Mouse (Mus musculus) neural tube, embryonic 15.5 days (tissue): ENCODE measurements at regions not wholly inside any gene's neighbourhood (a gene's known extent, or its start where the extent isn't known, plus 50 kb on each side); places are given as distances from the start of the nearest gene placed in this dataset.
A peak's percentile ranks its signal among the peaks of the same experiment; 100 is the strongest.

Source experiments
- ATAC-seq: fragments of 200-750 bp; cut with Nextera tagmentation; 2 replicates; pipeline ENCODE4 v1.8.0; 2017; ENCODE audit warnings: mild to moderate bottlenecking, moderate TSS enrichment, moderate library complexity; ENCODE audit not compliant: low FRiP score
- H3K27ac ChIP-seq: fragments of 300-500 bp; sonication (generic); replicated peaks from 2 replicates; pipeline ENCODE4 v1.5.1; 2015; ENCODE audit warnings: mild to moderate bottlenecking, inconsistent platforms
- H3K27me3 ChIP-seq: fragments of 300-500 bp; sonication (generic); replicated peaks from 2 replicates; pipeline ENCODE4 v1.6.1; 2015; ENCODE audit warnings: inconsistent platforms
- H3K36me3 ChIP-seq: fragments of 300-500 bp; sonication (generic); 2 replicates; pipeline ENCODE4 v1.6.1; 2015; ENCODE audit warnings: inconsistent platforms
- H3K4me1 ChIP-seq: fragments of 300-500 bp; sonication (generic); 2 replicates; pipeline ENCODE4 v1.6.1; 2015; ENCODE audit warnings: inconsistent platforms
- H3K4me2 ChIP-seq: fragments of 300-500 bp; sonication (generic); 2 replicates; pipeline ENCODE4 v1.6.1; 2015; ENCODE audit warnings: inconsistent platforms, mild to moderate bottlenecking, moderate library complexity
- H3K4me3 ChIP-seq: fragments of 300-500 bp; sonication (generic); replicated peaks from 2 replicates; pipeline ENCODE4 v1.5.1; 2015; ENCODE audit warnings: mild to moderate bottlenecking, inconsistent platforms
- H3K9ac ChIP-seq: fragments of 300-500 bp; sonication (generic); replicated peaks from 2 replicates; pipeline ENCODE4 v1.6.1; 2015; ENCODE audit warnings: mild to moderate bottlenecking, inconsistent platforms
- H3K9me3 ChIP-seq: fragments of 300-500 bp; sonication (generic); replicated peaks from 2 replicates; pipeline ENCODE4 v1.6.1; 2016; ENCODE audit warnings: inconsistent platforms
- WGBS: fragments of 180-500 bp; shearing (Covaris S2); methylation state at CpG from one replicate; pipeline ENCODE4 v1.1.7; 2015; ENCODE audit warnings: mixed read lengths; 5-methylcytosine and 5-hydroxymethylcytosine counted together

- H3K9ac ChIP-seq, result no peak overlapping the region
- ATAC-seq, result no peak
- no peaks in the 10 kb centered on the region for H3K4me1 ChIP-seq
- H3K36me3 ChIP-seq, result no peaks in the 10 kb centered on the region
- no peaks in the 10 kb centered on the region for H3K27me3 ChIP-seq
- H3K4me3 ChIP-seq, result no peak overlapping the region
- H3K9me3 ChIP-seq, result no peaks in the 10 kb centered on the region
- no peak overlapping the region for H3K27ac ChIP-seq
- 24% methylated on average over 1 of the region's 1 CpGs for WGBS
- no peak overlapping the region for H3K4me2 ChIP-seq
Observed at GRCm38 (mm10) chr15:56420681-56421080, 1056.7 kb downstream of the Slc22a22 start.

GRCm38 (mm10) chr15:56391982-56392381 is 1085.4 kb downstream of the Slc22a22 start:
- Histone ChIP-seq H3K9ac (no peak overlapping the region), H3K36me3 (no peaks in the 10 kb centered on the region), H3K9me3 (no peaks in the 10 kb centered on the region), H3K4me2 (no peak overlapping the region), H3K4me3 (no peak overlapping the region), H3K27ac (no peak overlapping the region), H3K4me1 (no peaks in the 10 kb centered on the region), H3K27me3 (no peaks in the 10 kb centered on the region)
- ATAC-seq, result no peak

DNA sequence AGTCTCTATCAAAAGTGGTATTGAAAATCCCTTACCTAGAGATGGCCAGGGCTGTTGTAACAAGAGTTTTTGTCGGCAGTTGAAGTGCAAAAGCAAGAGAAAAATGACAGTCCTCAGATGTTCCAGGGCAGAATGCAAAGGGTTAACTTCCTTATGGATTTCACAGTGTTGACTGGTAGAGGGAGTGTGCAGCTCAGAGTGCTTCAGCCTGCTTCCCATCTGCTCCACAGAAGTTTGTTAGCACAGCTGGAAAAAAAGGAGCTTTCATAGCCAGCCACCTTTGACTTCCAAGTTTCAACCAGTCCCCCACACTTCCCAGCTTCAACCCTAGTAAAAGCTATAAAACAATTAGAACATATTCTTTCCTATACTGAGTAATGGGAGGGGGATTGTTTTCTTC is 1098.9 kb downstream of the Slc22a22 start:
- no peaks in the 10 kb centered on the region for H3K27me3 ChIP-seq
- 67% methylated on average over 1 of the region's 1 CpGs for whole genome bisulfite sequencing
- H3K9me3 ChIP-seq, result no peaks in the 10 kb centered on the region
- H3K27ac ChIP-seq, result no peak overlapping the region
- H3K4me1 ChIP-seq, result no peaks in the 10 kb centered on the region
- no peak overlapping the region for H3K4me3 ChIP-seq
- ATAC-seq, result no peak
- no peak overlapping the region for H3K4me2 ChIP-seq
- H3K36me3 ChIP-seq, result no peaks in the 10 kb centered on the region
- H3K9ac ChIP-seq, result no peak overlapping the region

DNA sequence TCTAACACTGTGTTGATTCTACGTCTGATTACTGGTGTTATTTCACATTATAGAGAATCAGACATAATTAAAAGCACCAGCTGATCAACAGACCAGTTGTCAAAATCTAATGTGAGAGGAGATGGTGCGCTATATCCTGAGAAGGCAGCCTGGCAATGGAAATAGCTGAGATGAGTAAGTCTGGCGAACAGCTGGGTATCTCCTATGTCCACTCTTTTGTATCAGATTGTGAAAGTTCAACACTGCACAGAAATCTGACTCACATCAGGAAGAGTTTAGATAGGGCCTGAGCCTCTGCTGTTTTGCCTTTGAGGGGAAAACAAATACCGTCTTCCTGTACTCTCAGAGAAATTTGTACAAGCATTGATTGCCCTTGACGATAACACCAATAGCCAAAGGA is 1126.5 kb downstream of the Slc22a22 start:
- ATAC-seq, result no peak
- no peak overlapping the region for H3K27ac ChIP-seq
- no peaks in the 10 kb centered on the region for H3K9me3 ChIP-seq
- H3K36me3 ChIP-seq, result no peaks in the 10 kb centered on the region
- H3K4me2 ChIP-seq, result no peak overlapping the region
- 85% methylated on average over 5 of the region's 5 CpGs for WGBS
- H3K27me3 ChIP-seq, result no peaks in the 10 kb centered on the region
- no peak overlapping the region for H3K9ac ChIP-seq
- no peak overlapping the region for H3K4me3 ChIP-seq
- H3K4me1 ChIP-seq, result no peaks in the 10 kb centered on the region

GRCm38 (mm10) chr15:56346111-56346510 is 1131.3 kb downstream of the Slc22a22 start:
- Histone ChIP-seq H3K27me3 (no peaks in the 10 kb centered on the region), H3K4me2 (no peak overlapping the region), H3K9ac (no peak overlapping the region), H3K9me3 (no peaks in the 10 kb centered on the region), H3K36me3 (no peaks in the 10 kb centered on the region), H3K4me3 (no peak overlapping the region), H3K27ac (no peak overlapping the region), H3K4me1 (no peaks in the 10 kb centered on the region)
- ATAC-seq, result no peak
- WGBS, result 78% methylated on average over 2 of the region's 2 CpGs

DNA sequence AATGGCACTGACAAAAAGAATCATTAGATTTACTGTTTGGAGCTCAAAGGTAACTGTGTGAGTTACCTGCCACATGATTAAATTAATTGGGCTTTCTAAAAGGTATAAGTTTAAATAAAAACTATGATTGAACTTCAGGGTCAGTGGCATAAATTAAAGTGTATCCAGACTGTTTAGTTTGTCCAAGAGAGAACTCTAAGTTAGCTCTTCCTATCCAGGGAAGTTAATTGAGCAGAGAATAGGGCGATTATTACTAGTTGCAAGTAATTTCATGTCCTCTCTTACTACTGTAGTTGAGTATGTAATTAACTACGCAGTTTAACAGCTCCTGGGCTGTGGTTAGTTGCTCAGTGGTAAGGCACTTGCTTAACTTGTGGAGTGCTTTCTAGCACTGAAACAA is 1132.5 kb downstream of the Slc22a22 start:
- Histone ChIP-seq H3K36me3 (no peaks in the 10 kb centered on the region), H3K27ac (no peak overlapping the region), H3K4me1 (no peaks in the 10 kb centered on the region), H3K9ac (no peak overlapping the region), H3K9me3 (no peaks in the 10 kb centered on the region), H3K4me3 (no peak overlapping the region), H3K27me3 (no peaks in the 10 kb centered on the region), H3K4me2 (no peak overlapping the region)
- no peak for ATAC-seq
- 75% methylated on average over 2 of the region's 2 CpGs for WGBS

- Histone ChIP-seq H3K27ac (no peak overlapping the region), H3K27me3 (no peaks in the 10 kb centered on the region), H3K9me3 (no peaks in the 10 kb centered on the region), H3K4me1 (no peaks in the 10 kb centered on the region), H3K9ac (no peak overlapping the region), H3K4me3 (no peak overlapping the region), H3K4me2 (no peak overlapping the region), H3K36me3 (no peaks in the 10 kb centered on the region)
- peak; percentile 63; the same call in 1 of the 2 replicates for ATAC-seq
- WGBS, result 15% methylated on average over 4 of the region's 4 CpGs
Observed at GRCm38 (mm10) chr15:56344304-56344932, 1133.0 kb downstream of the Slc22a22 start.

DNA sequence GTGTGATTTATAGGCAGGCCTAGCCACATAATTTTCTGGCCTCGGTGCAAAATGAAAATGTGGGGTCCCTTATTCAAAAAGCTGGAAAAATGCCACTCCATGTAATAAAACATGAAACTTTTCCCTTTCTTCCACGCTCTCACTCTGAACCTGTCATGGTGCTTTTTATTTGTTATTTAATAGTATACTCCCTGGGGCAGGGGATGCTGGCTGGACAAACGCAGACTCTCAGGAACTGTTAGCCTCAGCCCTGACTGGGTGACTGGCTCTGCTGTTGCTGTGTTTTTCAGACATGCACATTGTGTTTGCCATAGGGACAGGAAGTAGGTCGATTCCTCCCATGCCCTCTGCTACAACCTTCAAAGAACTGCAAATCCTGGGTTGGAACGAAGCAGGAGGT is 1139.5 kb downstream of the Slc22a22 start:
- Histone ChIP-seq H3K36me3 (no peaks in the 10 kb centered on the region), H3K4me3 (no peak overlapping the region), H3K9ac (no peak overlapping the region), H3K27ac (no peak overlapping the region), H3K4me1 (no peaks in the 10 kb centered on the region), H3K9me3 (no peaks in the 10 kb centered on the region), H3K27me3 (no peaks in the 10 kb centered on the region), H3K4me2 (no peak overlapping the region)
- ATAC-seq, result no peak; the same call in 1 of the 2 replicates
- 45% methylated on average over 5 of the region's 5 CpGs for WGBS

DNA sequence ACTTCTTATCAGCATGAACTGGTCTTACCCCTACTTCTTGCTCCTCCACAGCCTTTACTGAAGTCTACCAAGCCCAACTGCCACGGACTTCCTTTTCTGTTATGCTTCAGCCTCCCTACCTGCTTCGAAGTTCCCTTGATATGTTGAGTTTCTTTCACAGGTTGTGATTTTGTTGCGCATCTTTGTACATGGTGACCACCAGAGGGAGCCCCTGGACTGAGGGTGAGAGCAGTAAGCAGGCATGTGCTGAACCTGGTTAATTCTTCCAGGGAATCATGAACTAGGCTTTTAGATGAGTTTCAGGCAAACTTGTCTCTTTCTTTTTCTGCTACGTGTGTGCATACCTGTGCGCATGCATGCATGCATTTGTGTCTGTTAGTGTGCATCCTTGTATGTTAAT is 1141.0 kb downstream of the Slc22a22 start:
- Histone ChIP-seq H3K27me3 (no peaks in the 10 kb centered on the region), H3K4me2 (no peak overlapping the region), H3K4me1 (no peaks in the 10 kb centered on the region), H3K4me3 (no peak overlapping the region), H3K9ac (no peak overlapping the region), H3K9me3 (no peaks in the 10 kb centered on the region), H3K36me3 (no peaks in the 10 kb centered on the region), H3K27ac (no peak overlapping the region)
- WGBS, result 41% methylated on average over 5 of the region's 5 CpGs
- peak; percentile 35; the same call in 1 of the 2 replicates for ATAC-seq

DNA sequence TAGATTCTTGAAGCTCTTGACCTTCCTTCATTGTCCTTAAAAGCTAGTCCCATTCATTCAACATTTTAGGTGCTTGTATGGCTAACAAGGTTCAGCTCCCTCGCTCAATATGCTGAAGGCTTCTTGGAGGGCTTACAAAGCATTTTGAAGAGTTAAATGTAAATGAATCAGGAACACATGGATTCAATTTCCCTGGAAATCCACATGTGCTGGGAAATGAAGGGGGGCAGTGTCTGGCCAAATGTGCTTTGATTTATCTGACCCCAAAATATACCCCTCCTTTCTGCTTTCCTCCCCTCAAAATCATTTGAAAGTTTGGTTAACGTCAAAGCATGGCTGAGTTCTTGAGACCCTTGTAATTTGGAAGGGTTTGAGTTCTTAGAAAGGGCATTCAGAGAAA is 1142.4 kb downstream of the Slc22a22 start:
- no peak overlapping the region for H3K9ac ChIP-seq
- H3K4me3 ChIP-seq, result no peak overlapping the region
- WGBS, result 83% methylated on average over 2 of the region's 2 CpGs
- no peaks in the 10 kb centered on the region for H3K36me3 ChIP-seq
- H3K27me3 ChIP-seq, result no peaks in the 10 kb centered on the region
- H3K27ac ChIP-seq, result no peak overlapping the region
- H3K4me2 ChIP-seq, result no peak overlapping the region
- H3K4me1 ChIP-seq, result no peaks in the 10 kb centered on the region
- no peak for ATAC-seq
- no peaks in the 10 kb centered on the region for H3K9me3 ChIP-seq

DNA sequence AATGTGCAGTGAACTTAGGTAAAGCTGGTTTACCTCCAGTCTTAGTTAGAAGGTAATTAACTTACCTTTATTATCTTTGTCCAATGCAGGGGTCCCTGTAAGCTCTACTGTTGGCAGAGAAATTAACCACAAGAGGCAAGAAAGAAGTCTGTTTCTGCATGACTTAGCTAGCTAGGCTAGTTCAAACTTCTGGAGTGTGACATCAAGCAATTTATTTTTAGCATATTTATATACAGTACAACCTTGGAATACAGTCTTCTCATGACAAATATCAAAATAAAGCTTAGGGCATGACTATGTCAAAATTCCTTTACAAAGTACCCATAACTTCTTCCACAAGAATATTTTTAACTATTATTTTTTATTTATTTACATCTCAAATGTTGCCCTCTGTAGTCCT is 1156.9 kb downstream of the Slc22a22 start:
- no peaks in the 10 kb centered on the region for H3K9me3 ChIP-seq
- H3K4me3 ChIP-seq, result no peak overlapping the region
- ATAC-seq, result no peak

DNA sequence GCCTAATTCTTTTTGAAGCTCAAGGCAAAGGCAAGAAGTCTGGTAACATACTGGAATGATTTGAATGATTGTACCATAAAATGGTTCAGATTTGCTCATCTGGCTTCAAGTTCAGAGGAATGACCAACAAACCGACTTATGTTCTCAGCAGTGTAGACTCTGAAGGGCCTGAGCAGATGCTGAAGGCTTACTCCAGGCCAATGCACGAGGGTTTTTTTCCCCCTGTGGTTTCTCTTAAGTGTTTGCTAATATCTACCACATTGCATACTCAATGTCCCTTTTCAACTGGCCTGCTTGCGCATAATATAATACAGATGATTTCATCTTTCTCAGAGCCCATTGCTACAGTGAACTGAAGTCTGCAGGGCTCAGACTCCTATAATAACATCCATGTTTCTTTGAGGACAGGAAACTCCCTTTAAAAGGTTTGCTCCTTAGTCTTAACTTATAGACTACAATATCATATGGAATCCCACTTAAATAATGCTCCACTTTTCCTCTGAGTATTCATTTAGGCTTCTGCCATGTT is 1182.5 kb downstream of the Slc22a22 start:
- Histone ChIP-seq H3K4me2 (no peak overlapping the region), H3K27me3 (no peaks in the 10 kb centered on the region), H3K9ac (no peak overlapping the region), H3K9me3 (no peaks in the 10 kb centered on the region), H3K4me3 (no peak overlapping the region), H3K36me3 (no peaks in the 10 kb centered on the region), H3K27ac (no peak overlapping the region), H3K4me1 (no peaks in the 10 kb centered on the region)
- ATAC-seq, result no peak
- 83% methylated on average over 3 of the region's 3 CpGs for WGBS

More for the DNA sequence above, 1156.9 kb downstream of the Slc22a22 start:
- no peak overlapping the region for H3K4me2 ChIP-seq
- no peaks in the 10 kb centered on the region for H3K36me3 ChIP-seq
- H3K27me3 ChIP-seq, result no peaks in the 10 kb centered on the region
- no peaks in the 10 kb centered on the region for H3K4me1 ChIP-seq
- H3K27ac ChIP-seq, result no peak overlapping the region
- no peak overlapping the region for H3K9ac ChIP-seq
